Mouse (Mus musculus): Measurements from ENCODE around the gene Atpif1. TPM values are rescaled to one million over a fixed set of nuclear protein-coding genes. Genes with fewer than 3 reads are reported as not detected.
"Not testable (repeated sequence)": the region's sequence is repeated elsewhere in the genome, so short reads cannot be mapped to it uniquely, and the experiment has no call there.

Atpif1 gene
- total and polyA plus RNA-seq, 2 experiments from 2014 or later: 341 to 1,637 TPM

- TF ChIP-seq CTCF (IDR thresholded peaks at IDR 0.05; ENCODE audit: low read depth): no peak
- WGBS: 74% methylated on average over 12 of the region's 12 CpGs
- Histone ChIP-seq H3K4me3 (ENCODE audit: low read length) (no peak overlapping the region), H3K27me3 (ENCODE audit: insufficient read depth, low read length) (no peaks in the 10 kb centered on the region), H3K27ac (no peak overlapping the region), H3K9ac (replicated peaks; ENCODE audit: low read length) (no peak overlapping the region), H3K4me1 (ENCODE audit: insufficient read depth, low read length) (no peaks in the 10 kb centered on the region), H3K4me2 (ENCODE audit: low read depth, low read length) (no peak overlapping the region), H3K9me3 (ENCODE audit: low read length) (no peaks in the 10 kb centered on the region), H3K36me3 (ENCODE audit: insufficient read depth, low read length) (no peaks in the 10 kb centered on the region)
- no peak for ATAC-seq
- DNase-seq (ENCODE audit: low spot score): no peak
Measured at GRCm38 (mm10) chr4:132565089-132565747, 31.8 kb upstream of the Atpif1 start.

GRCm38 (mm10) chr4:132563965-132564364 is 30.5 kb upstream of the Atpif1 start, which contains the start of gene Ptafr:
Ptafr (plus strand) TSS chr4:132564067.
- no peak for ATAC-seq
- no peaks in the 10 kb centered on the region for H3K36me3 ChIP-seq (ENCODE audit: insufficient read depth, low read length)
- 40% methylated on average over 4 of the region's 4 CpGs for WGBS
- no peaks in the 10 kb centered on the region for H3K9me3 ChIP-seq (ENCODE audit: low read length)
- no peak within 1 kb of the TSS for H3K9ac ChIP-seq (replicated peaks; ENCODE audit: low read length)
- H3K4me2 ChIP-seq (ENCODE audit: low read depth, low read length): no peak within 1 kb of the TSS
- TF ChIP-seq CTCF (IDR thresholded peaks at IDR 0.05; ENCODE audit: low read depth): no peak
- no peaks in the 10 kb centered on the region for H3K27me3 ChIP-seq (ENCODE audit: insufficient read depth, low read length)
- H3K4me3 ChIP-seq (ENCODE audit: low read length): no peak within 1 kb of the TSS
- no peak within 1 kb of the TSS for H3K27ac ChIP-seq
- no peak for DNase-seq (ENCODE audit: low spot score)
- H3K4me1 ChIP-seq (ENCODE audit: insufficient read depth, low read length): no peaks in the 10 kb centered on the region

- H3K27me3 ChIP-seq (ENCODE audit: insufficient read depth, low read length): no peaks in the 10 kb centered on the region
- WGBS: 84% methylated on average over 3 of the region's 3 CpGs
Measured at GRCm38 (mm10) chr4:132563261-132563660, 29.8 kb upstream of the Atpif1 start.

GRCm38 (mm10) chr4:132555550-132555949 is 22.1 kb upstream of the Atpif1 start:
- H3K27ac ChIP-seq; H3K4me3 ChIP-seq (ENCODE audit: low read length); DNase-seq (ENCODE audit: low spot score); H3K27me3 ChIP-seq (ENCODE audit: insufficient read depth, low read length); H3K4me1 ChIP-seq (ENCODE audit: insufficient read depth, low read length); H3K4me2 ChIP-seq (ENCODE audit: low read depth, low read length); H3K9ac ChIP-seq (replicated peaks; ENCODE audit: low read length); ATAC-seq; H3K9me3 ChIP-seq (ENCODE audit: low read length): not testable (repeated sequence)
- WGBS: 96% methylated on average over 7 of the region's 7 CpGs
- peaks cover 30% of the 10 kb centered on the region for H3K36me3 ChIP-seq (ENCODE audit: insufficient read depth, low read length)

More at GRCm38 (mm10) chr4:132563261-132563660, 29.8 kb upstream of the Atpif1 start:
- ATAC-seq: no peak
- H3K9me3 ChIP-seq (ENCODE audit: low read length): no peaks in the 10 kb centered on the region
- no peak overlapping the region for H3K9ac ChIP-seq (replicated peaks; ENCODE audit: low read length)
- H3K36me3 ChIP-seq (ENCODE audit: insufficient read depth, low read length): no peaks in the 10 kb centered on the region
- H3K27ac ChIP-seq: no peak overlapping the region
- H3K4me3 ChIP-seq (ENCODE audit: low read length): no peak overlapping the region
- no peak overlapping the region for H3K4me2 ChIP-seq (ENCODE audit: low read depth, low read length)
- no peak for TF ChIP-seq CTCF (IDR thresholded peaks at IDR 0.05; ENCODE audit: low read depth)
- H3K4me1 ChIP-seq (ENCODE audit: insufficient read depth, low read length): no peaks in the 10 kb centered on the region
- no peak for DNase-seq (ENCODE audit: low spot score)

GRCm38 (mm10) chr4:132554653-132555052 is 21.2 kb upstream of the Atpif1 start:
- Histone ChIP-seq H3K36me3 (ENCODE audit: insufficient read depth, low read length) (peaks cover 35% of the 10 kb centered on the region), H3K27me3 (ENCODE audit: insufficient read depth, low read length) (no peaks in the 10 kb centered on the region), H3K9me3 (ENCODE audit: low read length) (no peaks in the 10 kb centered on the region), H3K4me2 (ENCODE audit: low read depth, low read length) (no peak overlapping the region), H3K9ac (replicated peaks; ENCODE audit: low read length) (no peak overlapping the region), H3K4me3 (ENCODE audit: low read length) (no peak overlapping the region), H3K27ac (no peak overlapping the region), H3K4me1 (ENCODE audit: insufficient read depth, low read length) (no peaks in the 10 kb centered on the region)
- no peak for TF ChIP-seq CTCF (IDR thresholded peaks at IDR 0.05; ENCODE audit: low read depth)
- 81% methylated on average over 8 of the region's 8 CpGs for WGBS
- ATAC-seq: no peak
- no peak for DNase-seq (ENCODE audit: low spot score)

- H3K27ac ChIP-seq: no peak overlapping the region
- no peaks in the 10 kb centered on the region for H3K27me3 ChIP-seq (ENCODE audit: insufficient read depth, low read length)
- TF ChIP-seq CTCF (IDR thresholded peaks at IDR 0.05; ENCODE audit: low read depth): peak; percentile 18
- ATAC-seq (no peak), DNase-seq (ENCODE audit: low spot score) (no peak)
- no peak overlapping the region for H3K4me3 ChIP-seq (ENCODE audit: low read length)
- H3K9ac ChIP-seq (replicated peaks; ENCODE audit: low read length): no peak overlapping the region
- peaks cover 39% of the 10 kb centered on the region for H3K36me3 ChIP-seq (ENCODE audit: insufficient read depth, low read length)
- H3K4me2 ChIP-seq (ENCODE audit: low read depth, low read length): no peak overlapping the region
- H3K4me1 ChIP-seq (ENCODE audit: insufficient read depth, low read length): no peaks in the 10 kb centered on the region
- H3K9me3 ChIP-seq (ENCODE audit: low read length): no peaks in the 10 kb centered on the region
- WGBS: 64% methylated on average over 5 of the region's 5 CpGs
Measured at GRCm38 (mm10) chr4:132554221-132554620, 20.8 kb upstream of the Atpif1 start.

- 46% methylated on average over 8 of the region's 8 CpGs for WGBS
- no peaks in the 10 kb centered on the region for H3K4me1 ChIP-seq (ENCODE audit: insufficient read depth, low read length)
- DNase-seq (ENCODE audit: low spot score) (peak; percentile 80), ATAC-seq (no peak)
- no peak overlapping the region for H3K9ac ChIP-seq (replicated peaks; ENCODE audit: low read length)
- no peak overlapping the region for H3K27ac ChIP-seq
- H3K9me3 ChIP-seq (ENCODE audit: low read length): no peaks in the 10 kb centered on the region
- H3K36me3 ChIP-seq (ENCODE audit: insufficient read depth, low read length): peaks cover 64% of the 10 kb centered on the region
- TF ChIP-seq CTCF (IDR thresholded peaks at IDR 0.05; ENCODE audit: low read depth): peak; percentile 79
- no peaks in the 10 kb centered on the region for H3K27me3 ChIP-seq (ENCODE audit: insufficient read depth, low read length)
- H3K4me2 ChIP-seq (ENCODE audit: low read depth, low read length): no peak overlapping the region
- H3K4me3 ChIP-seq (ENCODE audit: low read length): no peak overlapping the region
Measured at GRCm38 (mm10) chr4:132545851-132546250, 12.4 kb upstream of the Atpif1 start.
